Mouse (Mus musculus): Measurements from ENCODE around the gene Il17re. TPM values are rescaled to one million over a fixed set of nuclear protein-coding genes. Genes with fewer than 3 reads are reported as not detected.
A peak's percentile ranks its signal among the peaks of the same experiment; 100 is the strongest.

Il17re gene
- polyA plus RNA-seq, 2 experiments from 2014 or later: 0.97 TPM

DNA sequence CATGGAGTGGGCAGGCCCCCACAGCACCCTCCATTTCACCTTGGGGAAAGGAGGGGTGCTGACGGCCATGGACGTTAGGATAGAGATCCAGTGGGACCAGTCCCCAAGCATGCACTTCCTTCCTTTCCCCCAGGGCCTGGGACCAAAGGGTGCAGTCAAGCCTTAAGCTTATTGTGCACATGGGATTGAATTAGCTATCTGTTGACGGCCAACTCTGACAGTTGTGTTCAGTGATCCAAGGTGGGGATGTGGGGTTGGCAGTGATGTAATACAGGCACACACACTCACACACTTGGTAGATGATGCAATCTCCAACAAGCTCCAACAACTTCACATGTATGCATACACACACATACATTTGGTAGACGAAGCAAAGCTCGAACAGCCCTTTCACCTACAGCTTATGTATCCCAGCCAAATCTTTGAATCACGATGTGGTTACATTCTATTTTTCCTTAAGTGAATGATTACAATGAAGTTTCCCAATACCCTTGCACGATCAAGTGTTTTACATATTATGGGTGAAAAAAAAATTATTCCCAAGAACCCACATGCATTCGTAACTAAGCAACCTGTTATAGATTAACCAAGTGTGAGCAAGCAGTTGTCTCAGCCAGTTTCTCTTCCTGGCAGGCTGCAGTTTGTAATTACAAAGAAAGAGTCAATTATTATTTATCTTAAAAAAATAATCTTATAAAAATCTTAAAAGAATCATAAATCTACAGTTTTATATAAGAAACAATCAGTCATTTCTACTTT, 13.9 kb upstream of the Il17re start:
- no peak for ATAC-seq

DNA sequence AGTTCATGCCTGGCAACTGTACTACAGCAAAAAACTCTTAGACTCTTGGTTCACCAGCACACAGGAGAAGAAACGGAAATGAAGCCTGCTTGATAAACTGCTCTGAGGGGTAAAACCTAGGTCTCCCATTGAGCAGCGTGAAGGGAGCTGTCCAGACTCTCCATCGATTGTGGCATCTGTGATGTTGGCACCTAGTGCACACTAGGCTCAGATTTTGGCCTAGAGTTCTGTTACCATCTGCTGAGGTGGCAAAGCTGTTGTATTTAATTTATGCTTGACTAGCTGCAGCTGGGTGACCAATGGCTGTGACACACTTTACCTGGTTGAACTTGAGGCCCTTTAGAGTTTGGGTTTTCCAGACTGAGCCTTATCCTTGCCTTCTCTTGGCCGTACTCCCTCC, 10.6 kb upstream of the Il17re start:
- no peak for ATAC-seq

DNA sequence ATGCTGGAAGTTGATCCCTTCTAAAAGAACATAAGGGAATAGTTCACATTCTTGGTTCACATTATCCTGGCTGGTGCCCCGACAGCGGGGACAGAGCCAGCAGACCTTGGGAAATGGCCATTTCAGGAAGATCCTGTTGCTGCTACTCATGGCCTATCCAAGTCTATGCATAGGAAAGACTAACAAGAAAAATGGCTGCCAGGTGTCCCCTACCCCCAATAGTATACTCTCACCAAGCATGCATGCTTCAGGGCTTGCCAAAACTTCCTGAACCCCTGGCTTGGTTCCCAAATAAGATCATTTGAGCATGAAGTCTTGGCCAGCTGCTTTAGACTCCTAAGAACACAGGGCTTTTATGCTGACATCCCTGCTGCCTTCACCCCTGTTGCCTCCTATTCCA, 6.4 kb upstream of the Il17re start:
- ATAC-seq: no peak

DNA sequence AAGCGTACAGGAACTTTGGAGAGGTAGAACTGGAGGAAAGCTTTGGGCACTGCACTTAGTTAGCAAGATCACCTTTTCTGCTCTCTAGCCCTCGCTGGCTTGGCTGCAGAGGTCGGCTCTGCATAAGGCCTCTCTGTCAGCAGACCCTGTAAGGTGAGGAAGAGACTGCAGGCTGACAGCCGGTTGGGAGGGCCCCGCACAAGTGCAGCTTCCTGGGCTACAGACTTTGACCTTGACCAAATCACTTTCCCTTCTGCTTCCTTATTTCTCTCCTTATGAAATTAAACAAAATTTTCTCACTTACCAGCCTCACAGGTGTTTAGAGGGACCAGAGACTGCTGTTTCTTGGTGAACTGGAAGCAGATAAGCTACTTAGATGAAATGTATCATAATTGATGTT, 3.3 kb upstream of the Il17re start:
- no peak for ATAC-seq

DNA sequence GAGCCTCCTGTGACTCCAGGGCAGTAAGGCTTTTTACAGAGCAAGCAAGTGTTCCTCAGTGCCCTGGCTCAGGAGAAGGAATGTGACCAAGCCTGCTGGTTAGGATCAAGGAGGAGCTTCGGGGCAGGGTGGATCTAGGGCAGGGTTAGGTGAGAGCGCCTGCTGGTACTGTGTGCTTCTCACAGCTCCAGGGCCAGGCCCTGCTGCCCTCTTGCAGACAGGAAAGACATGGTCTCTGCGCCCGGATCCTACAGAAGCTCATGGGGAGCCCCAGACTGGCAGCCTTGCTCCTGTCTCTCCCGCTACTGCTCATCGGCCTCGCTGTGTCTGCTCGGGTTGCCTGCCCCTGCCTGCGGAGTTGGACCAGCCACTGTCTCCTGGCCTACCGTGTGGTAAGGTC, 351 bp downstream of the Il17re start:
- ATAC-seq: no peak

DNA sequence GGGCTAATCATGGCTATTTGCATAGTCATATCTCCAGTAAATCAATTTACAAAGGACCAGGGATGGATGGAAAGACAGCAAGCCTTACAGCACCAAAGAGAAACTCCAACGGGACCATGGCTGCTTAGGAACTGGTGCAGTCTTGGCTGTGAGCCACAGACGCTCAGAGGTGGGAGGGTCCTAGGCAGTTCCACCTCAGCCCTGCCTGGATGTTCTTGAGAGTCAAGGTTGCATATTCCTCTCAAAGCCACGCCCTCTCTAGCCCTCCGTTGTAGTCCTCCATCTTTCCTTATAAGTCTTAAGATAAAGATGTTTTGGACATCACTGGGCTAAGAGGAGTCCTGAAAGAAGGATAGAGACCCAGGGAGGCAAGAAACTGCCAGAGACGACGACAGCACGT, 5.8 kb downstream of the Il17re start:
- ATAC-seq: no peak

DNA sequence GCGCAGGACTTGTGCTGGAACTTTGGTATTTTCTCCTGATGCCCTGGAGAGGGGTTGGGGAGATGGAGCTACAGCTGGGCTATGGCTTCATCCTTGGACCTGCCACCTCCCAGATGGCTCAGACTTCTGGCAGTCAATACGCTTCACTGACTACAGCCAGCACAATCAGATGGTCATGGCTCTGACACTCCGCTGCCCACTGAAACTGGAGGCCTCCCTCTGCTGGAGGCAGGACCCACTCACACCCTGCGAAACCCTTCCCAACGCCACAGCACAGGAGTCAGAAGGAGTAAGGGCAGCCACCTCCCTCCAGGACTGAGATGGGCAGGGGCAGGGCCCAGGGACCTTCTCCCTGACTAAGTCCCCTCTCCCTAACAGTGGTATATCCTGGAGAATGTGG, 7.3 kb downstream of the Il17re start:
- ATAC-seq: no peak

DNA sequence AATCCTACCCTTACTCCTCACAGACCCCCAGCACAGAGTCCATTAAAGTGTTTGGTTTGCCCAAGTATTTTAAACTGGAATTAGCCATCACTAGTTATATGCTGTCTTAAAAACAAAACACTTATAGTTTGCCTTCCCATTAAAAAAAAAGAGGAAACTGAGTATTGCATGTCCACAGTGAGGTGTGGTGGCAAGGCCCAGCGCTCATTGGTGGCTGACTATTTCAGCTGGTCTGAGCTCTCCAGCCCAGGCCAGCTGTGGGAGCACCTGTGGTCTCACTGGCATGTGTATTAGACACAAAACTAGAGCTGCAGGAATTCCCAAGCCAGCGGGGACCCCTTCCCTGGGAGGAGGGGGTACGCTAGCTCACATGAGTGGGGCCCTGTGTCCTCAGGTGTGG, 10.2 kb downstream of the Il17re start:
- no peak for ATAC-seq

DNA sequence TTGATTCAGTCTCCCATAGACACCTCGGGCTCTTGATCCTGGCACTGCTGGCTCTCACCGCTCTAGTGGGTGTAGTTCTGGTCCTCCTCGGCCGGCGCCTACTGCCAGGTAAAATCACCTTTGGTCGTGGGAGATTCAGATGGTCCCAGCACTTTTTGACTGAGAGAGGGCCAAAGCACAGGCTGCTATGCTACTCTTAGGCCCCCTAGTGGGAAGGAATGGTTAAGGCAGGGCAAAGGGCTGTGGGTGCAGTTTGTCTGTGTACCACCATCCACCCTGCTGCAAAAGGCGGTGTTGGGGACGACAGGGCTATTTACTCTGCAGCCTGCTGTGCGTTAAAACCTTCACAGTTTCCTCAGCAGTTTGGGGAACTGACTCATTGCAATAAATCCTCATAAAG, 10.7 kb downstream of the Il17re start:
- peak; percentile 96 for ATAC-seq

DNA sequence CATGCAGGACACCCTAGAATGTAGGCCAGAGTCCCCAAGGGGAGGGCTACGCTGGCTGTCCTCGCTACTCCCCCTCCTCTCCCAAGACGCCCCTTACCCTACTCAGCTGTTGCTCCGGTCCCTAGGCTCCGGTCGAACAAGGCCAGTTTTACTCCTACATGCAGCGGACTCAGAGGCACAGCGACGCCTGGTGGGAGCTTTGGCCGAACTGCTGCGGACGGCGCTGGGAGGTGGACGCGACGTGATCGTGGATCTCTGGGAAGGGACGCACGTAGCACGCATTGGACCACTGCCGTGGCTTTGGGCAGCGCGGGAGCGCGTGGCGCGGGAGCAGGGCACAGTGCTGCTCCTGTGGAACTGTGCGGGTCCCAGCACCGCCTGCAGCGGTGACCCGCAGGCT, 11.1 kb downstream of the Il17re start:
- peak; percentile 41 for ATAC-seq

DNA sequence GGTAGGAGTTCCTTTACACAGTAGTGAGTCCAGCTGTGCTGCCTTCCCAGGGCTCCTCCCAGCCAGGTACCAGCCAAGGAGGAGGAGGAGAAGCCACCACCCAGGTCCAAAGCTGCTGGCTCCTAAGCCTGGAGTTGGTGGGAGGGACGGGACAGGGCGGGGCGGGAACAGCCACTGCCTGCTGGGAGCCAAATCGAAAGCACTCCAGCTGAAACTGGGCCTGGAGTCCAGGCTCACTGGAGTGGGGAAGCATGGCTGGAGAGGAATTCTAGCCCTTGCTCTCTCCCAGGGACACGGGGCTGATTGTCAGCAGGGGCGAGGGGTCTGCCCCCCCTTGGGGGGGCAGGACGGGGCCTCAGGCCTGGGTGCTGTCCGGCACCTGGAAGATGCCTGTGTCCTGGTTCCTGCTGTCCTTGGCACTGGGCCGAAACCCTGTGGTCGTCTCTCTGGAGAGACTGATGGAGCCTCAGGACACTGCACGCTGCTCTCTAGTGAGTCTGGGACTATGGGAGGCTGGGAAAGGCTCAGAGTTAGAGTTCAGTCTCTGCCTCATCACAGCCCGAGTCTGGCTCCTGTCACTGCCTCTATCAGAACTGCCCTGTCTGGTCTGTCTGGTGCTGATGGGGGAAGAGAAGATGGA, 13.1 kb downstream of the Il17re start, which contains the start of gene Il17rc:
Gene Il17rc, plus strand, starts transcription at position 131 of the 640 bp plus-strand sequence.
- ATAC-seq: no peak

DNA sequence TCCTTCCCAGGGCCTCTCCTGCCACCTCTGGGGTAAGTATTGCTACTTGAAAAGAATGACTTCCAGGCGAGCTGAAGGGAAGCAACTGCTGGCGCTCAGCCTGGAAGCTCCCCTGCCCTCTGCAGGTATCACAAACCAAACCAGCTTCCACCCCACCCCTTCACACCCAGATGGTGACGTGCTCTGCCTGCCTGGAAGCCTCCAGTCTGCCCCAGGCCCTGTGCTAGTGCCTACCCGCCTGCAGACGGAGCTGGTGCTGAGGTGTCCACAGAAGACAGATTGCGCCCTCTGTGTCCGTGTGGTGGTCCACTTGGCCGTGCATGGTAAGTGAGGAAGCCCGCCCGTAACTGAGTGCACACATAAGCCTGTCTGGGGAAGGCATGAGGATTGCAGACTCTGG, 13.8 kb downstream of the Il17re start:
- no peak for ATAC-seq

DNA sequence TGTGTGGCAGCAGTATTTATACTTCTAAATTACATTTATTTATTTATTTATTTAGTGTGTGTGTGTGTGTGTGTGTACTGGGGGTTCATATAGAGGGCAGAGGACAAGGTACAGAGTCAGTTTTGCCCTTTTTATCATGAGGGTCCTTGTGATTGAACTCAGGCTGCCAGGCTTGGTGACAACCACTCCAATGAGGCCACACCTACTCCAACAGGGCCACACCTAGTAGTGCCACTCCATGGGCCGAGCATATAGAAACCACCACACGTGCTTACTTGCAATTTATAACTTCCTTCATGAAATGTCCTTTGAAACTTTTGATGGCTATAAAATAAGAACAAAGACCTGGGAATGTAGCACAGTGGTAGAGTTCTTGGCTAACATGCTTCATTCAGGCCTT, 15.0 kb downstream of the Il17re start:
- no peak for ATAC-seq

DNA sequence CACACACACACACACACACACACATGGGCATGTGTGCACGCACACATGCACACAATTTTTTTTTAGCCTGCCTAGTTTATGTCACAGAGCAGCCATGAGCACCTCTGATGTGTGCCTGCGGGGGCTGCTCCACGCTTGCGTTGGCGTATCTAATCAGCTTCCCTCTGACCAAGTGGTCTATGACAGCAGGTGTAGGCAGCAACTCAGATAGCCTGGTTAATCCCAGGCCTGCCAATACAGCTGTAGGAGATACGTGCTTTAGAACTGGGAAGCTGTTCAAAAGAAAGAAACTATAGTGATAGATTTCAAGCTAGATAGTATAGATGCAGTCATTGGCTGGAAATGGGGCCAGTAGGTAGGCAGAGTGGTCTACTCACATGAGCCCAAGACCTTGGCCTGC, 15.4 kb downstream of the Il17re start:
- no peak for ATAC-seq

DNA sequence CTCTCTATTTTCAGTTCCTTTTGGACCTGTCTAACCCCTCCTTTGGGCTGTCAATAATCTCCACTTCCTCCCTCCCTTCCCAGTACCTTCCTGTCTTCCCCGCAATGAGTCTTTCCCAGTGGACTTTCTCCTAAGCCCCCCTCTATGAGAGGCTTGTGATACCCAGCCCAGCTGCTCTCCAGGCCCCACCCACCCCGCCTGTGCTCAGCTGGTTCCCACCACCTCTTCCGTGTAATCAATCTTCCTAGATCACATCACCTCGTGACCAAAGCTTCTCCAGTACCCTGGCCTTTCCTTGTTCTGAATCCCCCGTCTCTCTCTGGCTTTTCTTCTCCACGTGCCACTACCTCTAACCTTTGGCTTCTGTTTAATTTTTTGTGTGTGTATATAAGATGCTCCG, 19.1 kb downstream of the Il17re start:
- ATAC-seq: no peak

DNA sequence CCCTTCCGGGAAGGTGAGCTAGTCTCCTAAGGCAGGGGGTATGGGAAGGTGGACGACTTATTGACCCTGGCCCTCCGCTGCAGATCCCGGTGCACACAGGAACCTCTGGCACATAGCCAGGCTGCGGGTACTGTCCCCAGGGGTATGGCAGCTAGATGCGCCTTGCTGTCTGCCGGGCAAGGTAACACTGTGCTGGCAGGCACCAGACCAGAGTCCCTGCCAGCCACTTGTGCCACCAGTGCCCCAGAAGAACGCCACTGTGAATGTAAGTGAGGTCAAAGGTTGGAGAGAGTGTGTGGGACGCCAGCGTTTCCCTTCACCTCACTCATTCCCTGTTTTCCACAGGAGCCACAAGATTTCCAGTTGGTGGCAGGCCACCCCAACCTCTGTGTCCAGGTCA, 20.6 kb downstream of the Il17re start:
- no peak for ATAC-seq

DNA sequence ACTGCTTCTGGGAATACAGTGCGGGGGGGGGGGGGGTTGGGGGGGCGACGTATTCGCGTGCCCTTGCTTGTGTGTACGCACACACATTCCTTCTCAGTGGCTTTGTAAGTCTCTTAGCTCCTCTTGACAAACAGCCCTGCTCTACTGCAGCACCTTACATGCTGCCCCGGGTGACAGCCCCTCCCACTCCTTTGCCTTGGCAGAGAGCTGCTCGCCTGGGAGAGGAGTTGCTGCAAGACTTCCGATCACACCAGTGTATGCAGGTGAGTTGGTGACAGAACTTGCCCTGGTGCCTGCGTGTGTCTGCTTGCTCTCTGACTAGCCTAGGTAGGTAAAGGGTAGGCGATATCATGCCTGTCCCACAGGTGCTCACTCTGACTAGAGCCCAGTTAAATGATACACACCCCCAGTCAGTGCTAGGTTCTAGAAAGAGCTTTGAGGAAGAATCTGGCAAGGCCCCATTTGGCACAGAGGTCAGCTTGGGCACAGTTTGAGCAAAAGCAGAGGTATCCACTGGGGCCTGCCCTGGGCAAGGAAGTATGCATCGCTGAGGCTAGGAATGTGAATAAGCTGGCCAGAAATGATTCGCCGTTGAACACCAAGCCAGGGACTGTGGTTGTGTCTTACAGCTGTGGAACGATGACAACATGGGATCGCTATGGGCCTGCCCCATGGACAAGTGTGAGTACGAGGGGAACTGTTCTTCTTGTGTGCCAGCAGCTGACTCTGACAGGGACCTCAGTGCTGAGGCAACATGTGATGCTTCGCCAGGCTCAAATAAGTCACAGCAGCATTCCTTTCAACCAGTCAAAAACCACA, 22.5 kb downstream of the Il17re start:
- no peak for ATAC-seq

DNA sequence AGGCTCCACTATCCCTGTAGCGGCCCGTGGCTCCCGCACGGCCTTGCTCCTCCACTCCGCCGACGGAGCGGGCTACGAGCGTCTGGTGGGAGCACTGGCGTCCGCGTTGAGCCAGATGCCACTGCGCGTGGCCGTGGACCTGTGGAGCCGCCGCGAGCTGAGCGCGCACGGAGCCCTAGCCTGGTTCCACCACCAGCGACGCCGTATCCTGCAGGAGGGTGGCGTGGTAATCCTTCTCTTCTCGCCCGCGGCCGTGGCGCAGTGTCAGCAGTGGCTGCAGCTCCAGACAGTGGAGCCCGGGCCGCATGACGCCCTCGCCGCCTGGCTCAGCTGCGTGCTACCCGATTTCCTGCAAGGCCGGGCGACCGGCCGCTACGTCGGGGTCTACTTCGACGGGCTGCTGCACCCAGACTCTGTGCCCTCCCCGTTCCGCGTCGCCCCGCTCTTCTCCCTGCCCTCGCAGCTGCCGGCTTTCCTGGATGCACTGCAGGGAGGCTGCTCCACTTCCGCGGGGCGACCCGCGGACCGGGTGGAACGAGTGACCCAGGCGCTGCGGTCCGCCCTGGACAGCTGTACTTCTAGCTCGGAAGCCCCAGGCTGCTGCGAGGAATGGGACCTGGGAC, 24.3 kb downstream of the Il17re start:
- ATAC-seq: peak; percentile 42

DNA sequence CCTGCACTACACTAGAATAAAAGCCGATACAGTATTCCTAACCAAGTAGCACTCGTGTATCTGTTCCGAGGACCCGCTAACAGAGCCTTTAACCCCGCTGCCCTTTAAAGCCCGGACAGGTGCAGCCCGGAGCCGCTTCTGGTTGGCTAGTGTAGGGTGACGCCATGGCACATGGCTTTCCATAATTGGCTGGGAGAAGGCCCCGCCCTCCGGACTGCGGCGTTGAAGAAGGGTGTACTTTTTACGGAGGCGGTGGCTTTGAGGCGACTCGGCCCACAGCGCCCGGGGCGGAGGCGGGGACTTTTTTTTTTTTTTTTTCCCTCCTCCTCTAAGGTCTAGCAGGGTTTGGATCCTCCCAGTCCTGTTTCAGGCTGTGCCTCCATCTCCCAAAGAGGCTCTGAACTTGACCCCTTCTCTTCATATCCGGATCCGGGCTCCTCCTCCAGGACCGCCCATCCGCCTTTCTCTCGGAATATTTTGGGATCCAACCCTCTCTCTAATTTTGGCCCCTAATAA, 24.9 kb downstream of the Il17re start, which contains the start of gene Creld1:
Gene Creld1, plus strand, starts transcription at position 198 of the 516 bp plus-strand sequence.
- ATAC-seq: peak; percentile 97

DNA sequence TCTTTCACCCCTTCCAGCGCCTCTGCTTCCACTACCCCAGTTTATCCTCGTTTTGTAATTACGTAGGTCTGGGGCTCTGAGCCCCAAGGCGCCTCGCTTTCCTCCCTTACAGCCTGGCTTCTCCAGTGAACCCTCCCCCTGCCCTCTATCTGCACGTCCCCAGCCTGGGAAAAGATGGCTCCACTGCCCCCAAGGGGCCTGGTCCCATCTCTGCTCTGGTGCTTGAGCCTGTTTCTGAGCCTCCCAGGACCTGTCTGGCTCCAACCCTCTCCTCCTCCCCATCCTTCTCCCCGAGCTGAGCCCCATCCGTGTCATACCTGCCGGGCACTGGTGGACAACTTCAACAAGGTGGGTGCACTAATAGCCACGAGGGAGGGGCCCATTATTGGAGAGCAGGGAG, 25.4 kb downstream of the Il17re start:
- no peak for ATAC-seq

DNA sequence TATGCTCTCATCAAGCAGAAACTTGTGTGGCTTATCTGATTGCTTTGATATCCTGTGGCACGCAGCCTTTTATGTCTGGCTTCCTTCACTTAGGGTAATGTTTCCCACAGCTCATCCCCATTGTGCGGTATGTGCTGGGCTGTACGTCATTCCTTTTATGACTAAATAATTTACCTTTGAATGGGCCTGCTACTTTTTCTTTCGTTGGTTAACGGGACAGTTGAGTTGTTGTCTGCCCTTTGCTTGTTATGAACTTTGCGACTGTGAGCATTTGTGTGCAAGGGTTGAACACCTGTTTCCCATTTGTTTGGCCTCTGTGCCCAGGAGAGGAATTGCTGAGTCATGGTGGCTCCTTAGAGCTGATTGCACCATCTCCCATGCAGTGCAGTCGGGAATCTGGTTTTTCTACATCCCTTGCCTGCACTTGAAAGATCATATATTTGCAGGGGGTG, 28.9 kb downstream of the Il17re start:
- ATAC-seq: no peak

DNA sequence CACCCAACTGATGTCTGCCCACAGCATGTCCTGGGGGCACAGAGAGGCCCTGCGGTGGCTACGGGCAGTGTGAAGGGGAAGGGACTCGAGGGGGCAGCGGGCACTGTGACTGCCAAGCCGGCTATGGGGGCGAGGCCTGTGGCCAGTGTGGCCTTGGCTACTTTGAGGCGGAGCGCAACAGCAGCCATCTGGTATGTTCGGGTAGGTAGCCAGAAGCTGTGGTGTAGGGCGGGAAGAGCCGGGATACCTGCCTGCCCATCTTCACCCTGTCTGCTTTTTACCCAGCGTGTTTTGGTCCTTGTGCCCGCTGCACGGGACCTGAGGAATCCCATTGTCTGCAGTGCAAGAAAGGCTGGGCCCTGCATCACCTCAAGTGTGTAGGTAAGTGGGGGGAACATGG, 31.1 kb downstream of the Il17re start:
- ATAC-seq: no peak

Measured in activated CD4-positive, CD25-positive, alpha-beta regulatory T cell, adult 4 months (primary cell).